Mouse (Mus musculus): Measurements from ENCODE around the gene 1520401A03Rik. TPM values are rescaled to one million over a fixed set of nuclear protein-coding genes. Genes with fewer than 3 reads are reported as not detected.

1520401A03Rik gene
- polyA plus RNA-seq, 1 experiment from 2014 or later = 0.88 TPM

DNA sequence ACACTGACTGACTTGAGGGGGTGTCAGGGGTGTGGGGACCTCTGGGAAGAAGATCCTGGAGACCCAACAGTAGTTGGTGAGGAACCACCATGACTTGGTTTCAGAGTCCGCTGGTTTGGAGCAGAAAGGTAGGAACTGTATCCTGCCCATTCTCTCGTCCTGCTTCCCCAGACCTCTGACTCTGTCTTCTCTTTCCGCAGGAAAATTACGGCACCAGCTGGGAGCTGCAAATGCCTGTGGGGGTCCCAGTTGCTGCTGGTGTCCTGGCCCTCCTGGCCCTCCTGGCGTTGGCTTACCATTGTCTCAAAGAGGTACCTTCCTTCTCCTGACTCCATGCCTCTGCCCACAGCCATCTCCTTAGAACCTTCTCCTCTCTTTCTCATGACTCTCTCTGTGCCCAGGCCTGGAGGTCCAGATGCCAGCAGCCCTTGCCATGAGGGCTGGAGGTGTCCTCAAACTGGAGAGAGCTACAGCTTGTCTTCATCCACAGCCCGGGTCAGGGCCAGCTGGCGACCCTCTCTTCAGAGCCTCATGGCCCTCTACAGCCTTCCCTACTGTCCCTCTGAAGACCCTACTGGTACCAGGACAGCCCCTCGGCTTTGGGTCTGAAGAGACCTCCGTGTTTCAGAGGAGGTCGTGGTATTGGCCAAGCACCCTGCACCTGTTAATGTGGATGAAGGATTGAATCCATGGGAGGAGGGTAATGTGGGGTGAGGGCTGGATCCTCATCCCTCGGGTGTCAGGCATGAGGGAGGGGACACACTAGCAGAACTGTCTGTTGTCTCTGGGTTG is 27.0 kb upstream of the 1520401A03Rik start:
- WGBS = 80% methylated on average over 11 of the region's 11 CpGs
- ATAC-seq (replicated peaks; ENCODE audit: low FRiP score) = no peak
- H3K27ac ChIP-seq = 0 out of 2 replicates have a peak overlapping the region, but pooled peaks have one; percentile 24
- peaks cover 36% of the 10 kb centered on the region for H3K27me3 ChIP-seq
- H3K4me1 ChIP-seq = peaks cover 35% of the 10 kb centered on the region
- peak overlapping the region; percentile 29 for H3K4me3 ChIP-seq (replicated peaks)
- 0 out of 2 replicates have a peak overlapping the region, but pooled peaks have one; percentile 4 for H3K9ac ChIP-seq
- H3K4me2 ChIP-seq = peak overlapping the region; percentile 47; the same call in 1 of the 2 replicates
- H3K36me3 ChIP-seq = peaks cover 34% of the 10 kb centered on the region
- no peaks in the 10 kb centered on the region for H3K9me3 ChIP-seq (replicated peaks)

DNA sequence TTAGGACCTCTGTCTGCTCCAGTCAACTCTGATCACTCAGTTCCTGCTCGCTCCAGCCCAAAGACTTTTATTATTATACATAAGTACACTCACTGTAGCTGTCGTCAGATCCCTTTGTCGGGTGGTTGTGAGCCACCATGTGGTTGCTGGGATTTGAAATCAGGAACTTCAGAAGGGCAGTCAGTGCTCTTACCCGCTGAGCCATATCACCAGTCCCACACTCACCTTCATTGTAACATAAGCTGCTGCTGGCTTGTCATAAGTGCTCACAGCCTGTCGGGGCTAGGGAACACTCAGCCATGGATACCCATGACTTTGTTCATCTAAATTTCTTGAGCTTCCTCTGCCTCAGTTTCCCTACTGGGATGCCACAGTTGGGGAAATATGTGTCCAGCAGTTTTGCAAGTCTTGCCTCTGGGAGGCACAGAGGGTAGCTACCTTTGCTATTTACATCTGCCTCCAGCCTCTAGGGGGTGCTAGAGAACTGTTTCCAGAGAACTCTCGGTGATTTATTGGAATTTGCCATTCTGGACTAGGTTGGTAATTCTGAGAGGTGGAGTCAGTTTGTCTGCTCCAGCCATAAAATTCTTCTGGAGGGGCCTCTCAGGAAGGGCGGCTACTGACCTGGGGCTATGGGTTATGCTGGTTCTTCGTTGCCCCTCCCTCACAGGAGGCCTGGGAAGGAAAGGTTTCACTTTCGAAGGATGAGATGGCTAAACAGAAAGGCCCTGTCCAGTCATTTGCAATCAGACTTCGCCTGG is 26.2 kb upstream of the 1520401A03Rik start:
- H3K4me1 ChIP-seq = peaks cover 43% of the 10 kb centered on the region
- H3K4me3 ChIP-seq (replicated peaks) = peak overlapping the region; percentile 29
- H3K9me3 ChIP-seq (replicated peaks) = no peaks in the 10 kb centered on the region
- 27% methylated on average over 10 of the region's 10 CpGs for WGBS
- 0 out of 2 replicates have a peak overlapping the region, but pooled peaks have one; percentile 24 for H3K27ac ChIP-seq
- H3K4me2 ChIP-seq = peak overlapping the region; percentile 47
- peaks cover 43% of the 10 kb centered on the region for H3K27me3 ChIP-seq
- ATAC-seq (replicated peaks; ENCODE audit: low FRiP score) = peak; percentile 4; the same call in 1 of the 2 replicates
- H3K36me3 ChIP-seq = peaks cover 26% of the 10 kb centered on the region
- H3K9ac ChIP-seq = no peak overlapping the region

DNA sequence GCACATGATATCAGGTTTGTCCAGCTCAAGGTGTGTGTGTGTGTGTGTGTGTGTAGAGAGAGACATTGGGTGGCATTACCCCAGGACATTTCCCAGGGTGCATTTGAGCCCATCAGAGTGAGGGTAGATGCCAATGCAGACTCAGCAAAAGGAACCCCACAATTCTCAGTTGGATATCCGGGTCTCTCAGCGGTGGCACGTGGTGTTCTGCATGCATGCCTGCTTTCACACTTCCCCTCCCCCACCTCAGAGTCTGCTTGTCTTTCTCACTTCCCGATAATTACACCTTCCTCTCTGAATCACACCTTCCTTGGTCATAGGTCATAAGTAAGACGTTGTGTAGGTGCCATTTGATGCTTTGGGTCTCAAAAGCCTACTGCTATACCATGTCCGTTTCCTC is 25.4 kb upstream of the 1520401A03Rik start:
- Histone ChIP-seq H3K9me3 (replicated peaks) (no peaks in the 10 kb centered on the region), H3K4me1 (peaks cover 45% of the 10 kb centered on the region), H3K4me3 (replicated peaks) (no peak overlapping the region), H3K27me3 (peaks cover 51% of the 10 kb centered on the region), H3K9ac (no peak overlapping the region), H3K4me2 (no peak overlapping the region), H3K27ac (no peak overlapping the region), H3K36me3 (peaks cover 18% of the 10 kb centered on the region)
- no peak for ATAC-seq (replicated peaks; ENCODE audit: low FRiP score)
- WGBS = 24% methylated on average over 6 of the region's 6 CpGs

DNA sequence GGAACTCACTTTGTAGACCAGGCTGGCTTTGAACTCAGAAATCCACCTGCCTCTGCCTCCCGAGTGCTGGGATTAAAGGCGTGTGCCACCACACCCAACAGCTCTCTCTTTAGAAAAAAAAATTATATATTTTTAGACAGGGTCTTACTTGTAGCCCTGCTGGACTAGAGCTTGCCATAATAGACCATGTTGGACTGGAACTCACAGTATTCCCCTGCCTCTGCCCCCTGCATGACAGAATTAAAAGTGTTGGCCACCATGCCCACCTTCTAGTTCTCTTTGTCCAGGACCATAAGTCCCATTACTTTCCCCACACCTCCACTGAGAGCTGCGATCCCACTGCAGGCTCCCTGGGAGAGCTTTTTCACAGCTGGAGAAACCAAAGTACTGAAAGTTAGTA is 24.9 kb upstream of the 1520401A03Rik start:
- no peak overlapping the region for H3K27ac ChIP-seq
- H3K36me3 ChIP-seq = peaks cover 13% of the 10 kb centered on the region
- no peak overlapping the region for H3K4me2 ChIP-seq
- no peak overlapping the region for H3K9ac ChIP-seq
- peaks cover 48% of the 10 kb centered on the region for H3K4me1 ChIP-seq
- no peaks in the 10 kb centered on the region for H3K9me3 ChIP-seq (replicated peaks)
- 87% methylated on average over 3 of the region's 3 CpGs for WGBS
- H3K4me3 ChIP-seq (replicated peaks) = no peak overlapping the region
- H3K27me3 ChIP-seq = peaks cover 57% of the 10 kb centered on the region
- no peak for ATAC-seq (replicated peaks; ENCODE audit: low FRiP score)

DNA sequence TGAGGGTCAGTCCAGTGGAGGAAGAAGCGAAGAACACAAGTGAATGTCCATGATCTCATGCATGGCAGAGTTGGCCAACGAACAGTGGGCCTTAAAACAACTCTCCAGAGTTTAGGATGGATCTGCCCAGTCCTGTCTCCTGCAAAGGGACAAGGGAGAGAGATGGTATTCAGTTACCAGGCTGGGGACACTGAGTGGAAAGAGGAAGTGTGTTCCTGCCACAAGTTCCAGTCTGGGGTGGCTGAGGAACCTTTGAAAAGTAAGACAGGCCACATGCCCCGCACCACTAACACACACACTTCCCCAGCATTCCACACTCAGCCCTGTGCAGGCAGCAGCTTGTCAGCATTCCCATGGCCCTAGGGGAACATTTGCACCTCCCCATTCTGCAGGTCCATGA is 24.2 kb upstream of the 1520401A03Rik start:
- peaks cover 55% of the 10 kb centered on the region for H3K4me1 ChIP-seq
- no peak overlapping the region for H3K4me3 ChIP-seq (replicated peaks)
- H3K27ac ChIP-seq = no peak overlapping the region
- no peak overlapping the region for H3K9ac ChIP-seq
- 78% methylated on average over 3 of the region's 3 CpGs for WGBS
- H3K9me3 ChIP-seq (replicated peaks) = no peaks in the 10 kb centered on the region
- H3K27me3 ChIP-seq = peaks cover 64% of the 10 kb centered on the region
- peak overlapping the region; percentile 67; the same call in 1 of the 2 replicates for H3K4me2 ChIP-seq
- H3K36me3 ChIP-seq = peaks cover 6% of the 10 kb centered on the region
- no peak for ATAC-seq (replicated peaks; ENCODE audit: low FRiP score)

- Histone ChIP-seq H3K4me1 (peaks cover 56% of the 10 kb centered on the region), H3K27me3 (peaks cover 68% of the 10 kb centered on the region), H3K4me3 (replicated peaks) (peak overlapping the region; percentile 37), H3K9me3 (replicated peaks) (no peaks in the 10 kb centered on the region), H3K27ac (no peak overlapping the region), H3K36me3 (peaks cover 1% of the 10 kb centered on the region), H3K9ac (no peak overlapping the region), H3K4me2 (peak overlapping the region; percentile 67)
- WGBS = 5% methylated on average over 12 of the region's 12 CpGs
- ATAC-seq (replicated peaks; ENCODE audit: low FRiP score) = no peak
Measured at GRCm38 (mm10) chr17:23746311-23746710, 23.7 kb upstream of the 1520401A03Rik start.

GRCm38 (mm10) chr17:23745301-23746251 is 23.0 kb upstream of the 1520401A03Rik start, which contains the start of gene Kremen2:
Gene Kremen2 (minus strand): TSS chr17:23745833.
- H3K27me3 ChIP-seq = peaks cover 76% of the 10 kb centered on the region

DNA sequence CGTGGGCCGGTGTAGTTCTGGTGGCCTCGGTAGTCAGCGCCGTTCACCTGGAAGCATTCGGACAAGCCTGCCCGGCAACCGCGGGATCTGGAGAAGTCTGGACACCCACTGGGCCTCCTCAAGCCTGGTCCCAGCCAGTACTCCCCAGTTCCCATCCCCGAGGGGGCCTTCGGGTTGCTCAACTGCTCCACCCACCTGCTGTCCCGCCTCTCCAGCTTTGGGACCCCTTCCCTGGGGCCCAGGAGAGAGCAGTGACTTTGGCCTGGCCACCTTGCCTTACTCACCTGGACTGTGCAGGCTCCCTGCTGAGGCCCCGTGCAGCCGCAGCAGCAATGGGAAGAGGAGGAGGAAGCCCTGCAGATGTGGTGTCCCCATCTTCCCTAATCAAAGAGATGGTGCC is 22.1 kb upstream of the 1520401A03Rik start:
- 3% methylated on average over 14 of the region's 14 CpGs for whole genome bisulfite sequencing
- Histone ChIP-seq H3K9me3 (replicated peaks) (no peaks in the 10 kb centered on the region), H3K4me1 (peaks cover 68% of the 10 kb centered on the region), H3K27me3 (peaks cover 78% of the 10 kb centered on the region), H3K27ac (no peak overlapping the region), H3K4me3 (replicated peaks) (peak overlapping the region; percentile 37), H3K36me3 (no peaks in the 10 kb centered on the region), H3K4me2 (peak overlapping the region; percentile 67), H3K9ac (no peak overlapping the region)
- no peak for ATAC-seq (replicated peaks; ENCODE audit: low FRiP score)

More at GRCm38 (mm10) chr17:23745301-23746251, 23.0 kb upstream of the 1520401A03Rik start, which contains the start of gene Kremen2:
- peaks cover 61% of the 10 kb centered on the region for H3K4me1 ChIP-seq
- no peaks in the 10 kb centered on the region for H3K9me3 ChIP-seq (replicated peaks)
- peak within 1 kb of the TSS; percentile 67 for H3K4me2 ChIP-seq
- no peak within 1 kb of the TSS for H3K27ac ChIP-seq
- peak within 1 kb of the TSS; percentile 37 for H3K4me3 ChIP-seq (replicated peaks)
- peak within 1 kb of the TSS; percentile 30; the same call in 1 of the 2 replicates for H3K9ac ChIP-seq
- no peaks in the 10 kb centered on the region for H3K36me3 ChIP-seq
- WGBS = under 1% methylated on average over 43 of the region's 45 CpGs
- ATAC-seq (replicated peaks; ENCODE audit: low FRiP score) = no peak

- H3K36me3 ChIP-seq = no peaks in the 10 kb centered on the region
- peak overlapping the region; percentile 67; the same call in 1 of the 2 replicates for H3K4me2 ChIP-seq
- H3K27ac ChIP-seq = no peak overlapping the region
- H3K9ac ChIP-seq = no peak overlapping the region
- no peak overlapping the region for H3K4me3 ChIP-seq (replicated peaks)
- peaks cover 69% of the 10 kb centered on the region for H3K4me1 ChIP-seq
- H3K9me3 ChIP-seq (replicated peaks) = no peaks in the 10 kb centered on the region
- WGBS = 25% methylated on average over 8 of the region's 8 CpGs
- no peak for ATAC-seq (replicated peaks; ENCODE audit: low FRiP score)
- peaks cover 80% of the 10 kb centered on the region for H3K27me3 ChIP-seq
Measured at GRCm38 (mm10) chr17:23744076-23744475, 21.5 kb upstream of the 1520401A03Rik start.

GRCm38 (mm10) chr17:23742941-23743340 is 20.4 kb upstream of the 1520401A03Rik start:
- ATAC-seq (replicated peaks; ENCODE audit: low FRiP score) = no peak
- H3K4me3 ChIP-seq (replicated peaks) = peak overlapping the region; percentile 27; the same call in 1 of the 2 replicates
- H3K27me3 ChIP-seq = peaks cover 85% of the 10 kb centered on the region
- no peak overlapping the region for H3K27ac ChIP-seq
- H3K9me3 ChIP-seq (replicated peaks) = no peaks in the 10 kb centered on the region
- H3K4me2 ChIP-seq = peak overlapping the region; percentile 43; the same call in 1 of the 2 replicates
- H3K9ac ChIP-seq = no peak overlapping the region
- peaks cover 71% of the 10 kb centered on the region for H3K4me1 ChIP-seq
- WGBS = 62% methylated on average over 12 of the region's 12 CpGs
- H3K36me3 ChIP-seq = no peaks in the 10 kb centered on the region

GRCm38 (mm10) chr17:23742210-23742793 is 19.7 kb upstream of the 1520401A03Rik start:
- Histone ChIP-seq H3K27me3 (peaks cover 83% of the 10 kb centered on the region), H3K4me3 (replicated peaks) (peak overlapping the region; percentile 27), H3K4me2 (peak overlapping the region; percentile 43), H3K9ac (no peak overlapping the region), H3K27ac (no peak overlapping the region), H3K36me3 (peaks cover 2% of the 10 kb centered on the region; the same call in 1 of the 2 replicates), H3K9me3 (replicated peaks) (no peaks in the 10 kb centered on the region), H3K4me1 (peaks cover 75% of the 10 kb centered on the region)
- 7% methylated on average over 44 of the region's 44 CpGs for WGBS
- ATAC-seq (replicated peaks; ENCODE audit: low FRiP score) = no peak
